Mouse (Mus musculus): ENCODE data around the gene Mmp10. TPM values are rescaled to one million over a fixed set of nuclear protein-coding genes. Genes with fewer than 3 reads are reported as not detected.

Mmp10 gene
- total RNA-seq, 2 experiments from 2014 or later: not detected

Other genes with a start within 250 kb of the Mmp10 start
- under 1 TPM; 0.17 to 0.18 TPM for gene Mmp13, start 229.8 kb upstream of the Mmp10 start, total RNA-seq (2021)
- gene Mmp12, start 158.0 kb upstream of the Mmp10 start, total RNA-seq (2021): not detected
- gene Mmp1b, start 114.3 kb upstream of the Mmp10 start, total RNA-seq (2021): not detected
- gene Mmp3, start 56.5 kb upstream of the Mmp10 start, total RNA-seq (2021): not detected
- not detected for gene Mmp8, start 56.1 kb downstream of the Mmp10 start, total RNA-seq (2021)
- not detected for gene Mmp27, start 69.0 kb downstream of the Mmp10 start, total RNA-seq (2021)
- not detected for gene Mmp20, start 125.9 kb downstream of the Mmp10 start, total RNA-seq (2021)
- gene Mmp7, start 189.7 kb downstream of the Mmp10 start, total RNA-seq (2021): not detected